Mouse (Mus musculus) left cerebral cortex, adult 8-10 months (tissue): Measurements from ENCODE around the gene Kif18b. TPM values are rescaled to one million over a fixed set of nuclear protein-coding genes. Genes with fewer than 3 reads are reported as not detected.
A peak's percentile ranks its signal among the peaks of the same experiment; 100 is the strongest.

Experiments
- DNase-seq, 2 experiments: peaks; one replicate each; pipeline ENCODE4 v3.0.0; 2022; ENCODE audit warnings: low spot score in 2 of 2
- total RNA-seq, 4 experiments: library from RNA; stranded (reverse); gene quantifications; 2 replicates each; pipeline ENCODE4 v1.2.4; 2022

Kif18b gene
- total RNA-seq, 4 experiments from 2014 or later = 0.17 TPM; not detected in 3

GRCm38 (mm10) chr11:102881314-102882198, 43.4 kb downstream of the Kif18b start:
- no peak for DNase-seq

GRCm38 (mm10) chr11:102880585-102881313, 44.2 kb downstream of the Kif18b start, which contains the start of the genes Eftud2 and Ccdc103:
Gene Eftud2 (minus strand): TSS chr11:102880985.
Gene Ccdc103 (plus strand): TSS chr11:102881204.
- DNase-seq = peak; percentile 88 to 97

GRCm38 (mm10) chr11:102879558-102879957, 45.4 kb downstream of the Kif18b start:
- DNase-seq = no peak

GRCm38 (mm10) chr11:102874801-102875334, 50.1 kb downstream of the Kif18b start:
- DNase-seq = peak; percentile 30 to 91

GRCm38 (mm10) chr11:102864272-102864671, 60.7 kb downstream of the Kif18b start:
- DNase-seq = no peak

- DNase-seq = peak in 1 of 2 experiments; percentile 70
These were observed 65.0 kb downstream of the Kif18b start for GRCm38 (mm10) chr11:102859933-102860332.

GRCm38 (mm10) chr11:102858951-102859350, 66.0 kb downstream of the Kif18b start:
- DNase-seq = no peak

- DNase-seq = no peak
These were observed 69.0 kb downstream of the Kif18b start for GRCm38 (mm10) chr11:102855941-102856340.

Other genes starting within 250 kb of the Kif18b start
- gene Ccdc43, start 227.3 kb downstream of the Kif18b start, total RNA-seq = 10 to 100 TPM; 23.9 to 37.7 (median 26.3) TPM
- 100 to 1,000 TPM; 117 to 126 (median 123) TPM for gene Adam11, start 163.7 kb downstream of the Kif18b start, total RNA-seq
- 1 to 10 TPM; 3.9 to 5.5 (median 5.2) TPM for gene Gjc1, start 105.4 kb downstream of the Kif18b start, total RNA-seq
- 1 to 10 TPM; 5.7 to 6.8 (median 6.0) TPM for gene Higd1b, start 89.3 kb downstream of the Kif18b start, total RNA-seq
- gene Eftud2, start 44.1 kb downstream of the Kif18b start, total RNA-seq = 100 to 1,000 TPM; 114 to 136 (median 127) TPM
- 1 to 10 TPM; 2.1 to 3.6 (median 2.2) TPM for gene Ccdc103, start 43.9 kb downstream of the Kif18b start, total RNA-seq
- under 1 TPM in 3 of 4 experiments, not detected in 1; 0.23 to 0.70 (median 0.34) TPM for gene Fam187a, start 40.0 kb downstream of the Kif18b start, total RNA-seq
- 100 to 1,000 TPM; 134 to 920 (median 381) TPM for gene Gfap, start 24.2 kb downstream of the Kif18b start, total RNA-seq
- 10 to 100 TPM; 12.9 to 18.8 (median 15.5) TPM for gene C1ql1, start 21.6 kb upstream of the Kif18b start, total RNA-seq
- 100 to 1,000 TPM; 124 to 149 (median 129) TPM for gene Nmt1, start 103.1 kb upstream of the Kif18b start, total RNA-seq
- 10 to 100 TPM; 36.7 to 45.3 (median 40.8) TPM for gene Dcakd, start 103.2 kb upstream of the Kif18b start, total RNA-seq
- 10 to 100 TPM; 17.5 to 20.3 (median 18.0) TPM for gene Plcd3, start 176.5 kb upstream of the Kif18b start, total RNA-seq
- gene Acbd4, start 176.6 kb upstream of the Kif18b start, total RNA-seq = 10 to 100 TPM; 82.6 to 93.2 (median 88.7) TPM
- 10 to 100 TPM; 34.4 to 38.5 (median 35.6) TPM for gene Hexim1, start 191.1 kb upstream of the Kif18b start, total RNA-seq
- gene Hexim2, start 207.3 kb upstream of the Kif18b start, total RNA-seq = 10 to 100 TPM; 13.4 to 18.1 (median 16.5) TPM
- 100 to 1,000 TPM in 3 of 4 experiments, 10 to 100 TPM in 1; 81.7 to 115 (median 108) TPM for gene Fmnl1, start 246.0 kb upstream of the Kif18b start, total RNA-seq